ENCODE assay signal across 17 mouse cellular contexts in genomic region chr1:20190444-20190843, GRCm38 (mm10).
DNase-seq lines count a peak whose midpoint lies in the region; ATAC-seq and TF ChIP-seq lines count a peak whose summit lies in the region.
"Had no signal": no experiment of that assay in that cellular context is flagged by ENCODE, and none has a peak within 500 bp of the region (broad histone marks: within the 10 kb centered on the region; RNA-seq: fewer than 3 reads in every experiment).

No protein-coding gene starts in this region.

- WGBS in embryonic facial prominence, embryonic 14.5 days = 33% methylated on average over 9 of the region's 9 CpGs
- 31% methylated on average over 9 of the region's 9 CpGs for WGBS in limb, embryonic 14.5 days
- 23% methylated on average over 9 of the region's 9 CpGs for WGBS in neural tube, embryonic 11.5 days

- intact Hi-C loops in heart, postnatal 14 days (cut with DNase I) = no loop called here
- intact Hi-C loops in gastrocnemius, postnatal 14 days (cut with DNase I; ENCODE audit: low total_unique reads) = no loop called here
- intact Hi-C loops in heart, postnatal 36 days (cut with DNase I) = no loop called here

- no peak for ATAC-seq in embryonic facial prominence, embryonic 14.5 days (ENCODE audit: low read depth)
- ATAC-seq in limb, embryonic 14.5 days (ENCODE audit: low FRiP score, low read depth) = no peak
- ATAC-seq in neural tube, embryonic 11.5 days (ENCODE audit: insufficient read depth, low FRiP score, low TSS enrichment) = peak; percentile 42; the same call in 1 of the 2 replicates
- ATAC-seq: activated CD4-positive, CD25-positive, alpha-beta regulatory T cell, adult 4 months had no signal

- H3K4me1 ChIP-seq in embryonic facial prominence, embryonic 14.5 days (ENCODE audit: control insufficient read depth, insufficient read depth, low read length) = no peaks in the 10 kb centered on the region
- 0 out of 2 replicates have a peak, but pooled peaks cover 3% of the 10 kb centered on the region for H3K4me1 ChIP-seq in limb, embryonic 14.5 days (ENCODE audit: control insufficient read depth, insufficient read depth, low read length)
- no peaks in the 10 kb centered on the region for H3K4me1 ChIP-seq in neural tube, embryonic 11.5 days (ENCODE audit: control insufficient read depth, insufficient read depth, low read length)
- H3K4me1 ChIP-seq: heart, embryonic 15.5 days; limb, embryonic 12.5 days had no signal

- TF ChIP-seq POLR2A in limb, embryonic 14.5 days (IDR thresholded peaks at IDR 0.05; ENCODE audit: borderline replicate concordance, extremely low read depth, insufficient read depth, insufficient read length) = no peak

- H3K9me3 ChIP-seq in embryonic facial prominence, embryonic 14.5 days (ENCODE audit: control insufficient read depth, low read length) = no peaks in the 10 kb centered on the region
- no peaks in the 10 kb centered on the region for H3K9me3 ChIP-seq in limb, embryonic 14.5 days (ENCODE audit: control insufficient read depth, low read length)
- H3K9me3 ChIP-seq in neural tube, embryonic 11.5 days (ENCODE audit: control insufficient read depth, low read length) = no peaks in the 10 kb centered on the region
- H3K9me3 ChIP-seq: heart, embryonic 15.5 days; limb, embryonic 12.5 days had no signal

- no peaks in the 10 kb centered on the region for H3K27me3 ChIP-seq in embryonic facial prominence, embryonic 14.5 days (replicated peaks; ENCODE audit: control insufficient read depth, insufficient read depth, low read length)
- H3K27me3 ChIP-seq in limb, embryonic 14.5 days (ENCODE audit: control insufficient read depth, insufficient read depth, low read length) = no peaks in the 10 kb centered on the region
- no peaks in the 10 kb centered on the region for H3K27me3 ChIP-seq in neural tube, embryonic 11.5 days (ENCODE audit: control insufficient read depth, insufficient read depth, low read length)
- H3K27me3 ChIP-seq: heart, embryonic 15.5 days; limb, embryonic 12.5 days had no signal

- peak; percentile 66 for DNase-seq in heart, adult 11 months
- DNase-seq in heart, postnatal 14 days = no peak
- DNase-seq in embryonic facial prominence, embryonic 14.5 days (ENCODE audit: low spot score) = peak; percentile 7
- DNase-seq in limb, embryonic 14.5 days (ENCODE audit: low spot score) = peak; percentile 10
- DNase-seq in neural tube, embryonic 11.5 days (ENCODE audit: low spot score) = no peak
- no peak for DNase-seq in gastrocnemius, postnatal 14 days
- DNase-seq in cerebellum, adult 11 months = no peak
- DNase-seq in heart, postnatal 36 days = no peak
- DNase-seq: cerebellum, adult 9-11 months; gastrocnemius, postnatal 25 days; kidney, adult 2 months; lung, postnatal 10 days; thymus, postnatal 36 days had no signal

- H3K4me2 ChIP-seq in embryonic facial prominence, embryonic 14.5 days (ENCODE audit: low read depth, low read length) = peak overlapping the region; percentile 23; the same call in 1 of the 2 replicates
- H3K4me2 ChIP-seq in limb, embryonic 14.5 days (replicated peaks; ENCODE audit: low read depth, low read length, severe bottlenecking) = 0 out of 2 replicates have a peak overlapping the region, but pooled peaks have one; percentile 6
- no peak overlapping the region for H3K4me2 ChIP-seq in neural tube, embryonic 11.5 days (ENCODE audit: low read depth)
- H3K4me2 ChIP-seq: heart, embryonic 15.5 days; limb, embryonic 12.5 days had no signal

- H3K36me3 ChIP-seq in embryonic facial prominence, embryonic 14.5 days (ENCODE audit: control insufficient read depth, insufficient read depth, low read length) = no peaks in the 10 kb centered on the region
- no peaks in the 10 kb centered on the region for H3K36me3 ChIP-seq in limb, embryonic 14.5 days (ENCODE audit: control insufficient read depth, insufficient read depth, low read length)
- no peaks in the 10 kb centered on the region for H3K36me3 ChIP-seq in neural tube, embryonic 11.5 days (ENCODE audit: control insufficient read depth, insufficient read depth, low read length)
- H3K36me3 ChIP-seq: heart, embryonic 15.5 days; limb, embryonic 12.5 days had no signal

- 0 out of 2 replicates have a peak overlapping the region, but pooled peaks have one; percentile 33 for H3K27ac ChIP-seq in embryonic facial prominence, embryonic 14.5 days (replicated peaks; ENCODE audit: low read depth, low read length)
- H3K27ac ChIP-seq in limb, embryonic 14.5 days (replicated peaks; ENCODE audit: low read depth, low read length) = no peak overlapping the region
- H3K27ac ChIP-seq in neural tube, embryonic 11.5 days (ENCODE audit: low read depth, low read length) = no peak overlapping the region
- H3K27ac ChIP-seq: heart, embryonic 15.5 days; limb, embryonic 12.5 days had no signal

- H3K9ac ChIP-seq in embryonic facial prominence, embryonic 14.5 days (ENCODE audit: low read depth, low read length) = no peak overlapping the region
- H3K9ac ChIP-seq in limb, embryonic 14.5 days (ENCODE audit: low read depth, low read length, severe bottlenecking) = no peak overlapping the region
- no peak overlapping the region for H3K9ac ChIP-seq in neural tube, embryonic 11.5 days (ENCODE audit: low read length)
- H3K9ac ChIP-seq: heart, embryonic 15.5 days; limb, embryonic 12.5 days had no signal

- no peak overlapping the region for H3K4me3 ChIP-seq in embryonic facial prominence, embryonic 14.5 days (ENCODE audit: low read depth, low read length)
- H3K4me3 ChIP-seq in limb, embryonic 14.5 days (replicated peaks; ENCODE audit: low read length) = no peak overlapping the region
- no peak overlapping the region for H3K4me3 ChIP-seq in neural tube, embryonic 11.5 days (ENCODE audit: low read depth, low read length)
- H3K4me3 ChIP-seq: erythroblast, embryonic 14.5 days; heart, embryonic 15.5 days; limb, embryonic 12.5 days had no signal

Comparison
In these comparisons a context has a peak if more than half of its experiments do, and no peak if none do; other contexts are left out.
1. DNase-seq: peak in heart, adult 11 months (single experiment), embryonic facial prominence, embryonic 14.5 days (single experiment) and limb, embryonic 14.5 days (single experiment); none in heart, postnatal 14 days (0 of 2), neural tube, embryonic 11.5 days (single experiment), gastrocnemius, postnatal 14 days (single experiment), cerebellum, adult 11 months (single experiment) and heart, postnatal 36 days (0 of 2).